Mouse (Mus musculus) layer of hippocampus, postnatal 14 days (tissue): ENCODE measurements around the gene Obp1b. TPM values are rescaled to one million over a fixed set of nuclear protein-coding genes. Genes with fewer than 3 reads are reported as not detected.
"Not testable (repeated sequence)": the region's sequence is repeated elsewhere in the genome, so short reads cannot be mapped to it uniquely, and the experiment has no call there.

ENCODE experiments used
- DNase-seq, 2 experiments: peaks; one replicate each; pipeline ENCODE4 v3.0.0; 2021 to 2022; ENCODE audit warnings: low spot score in 2 of 2, mixed read lengths in 1 of 2
- long read RNA-seq, 2 experiments: library from polyadenylated mRNA; stranded (forward); transcript quantifications; one replicate each; pipeline ENCODE4 v2.0.0; 2021
- total RNA-seq, 2 experiments: library from RNA; stranded (reverse); gene quantifications; 2 replicates each; pipeline ENCODE4 v1.2.3; 2021

The Obp1b gene
- not detected for total RNA-seq
- long read RNA-seq, experiment 1: 0 reads
- long read RNA-seq, experiment 2: 0 reads

DNA sequence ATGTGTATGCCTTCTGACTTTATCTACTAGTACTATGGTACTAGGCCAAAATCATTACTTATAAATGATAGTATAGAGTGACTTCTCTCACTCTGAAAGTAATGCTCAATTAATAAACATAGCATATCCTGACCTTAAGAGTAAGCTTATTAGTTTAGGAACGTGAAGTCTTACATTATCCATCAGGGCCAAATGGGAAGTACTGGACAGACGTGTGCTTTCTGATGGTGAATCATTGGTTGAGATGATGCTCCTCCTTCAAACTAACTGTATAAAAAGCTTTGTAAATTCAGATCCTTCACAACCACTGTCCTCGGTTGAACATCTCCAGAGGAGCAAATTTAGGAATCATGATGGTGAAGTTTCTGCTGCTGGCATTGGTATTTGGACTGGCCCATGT is at the start of gene Obp1b:
Obp1b (plus strand) TSS at position 301 of the 400 bp plus-strand sequence.
- not testable (repeated sequence) for DNase-seq

DNA sequence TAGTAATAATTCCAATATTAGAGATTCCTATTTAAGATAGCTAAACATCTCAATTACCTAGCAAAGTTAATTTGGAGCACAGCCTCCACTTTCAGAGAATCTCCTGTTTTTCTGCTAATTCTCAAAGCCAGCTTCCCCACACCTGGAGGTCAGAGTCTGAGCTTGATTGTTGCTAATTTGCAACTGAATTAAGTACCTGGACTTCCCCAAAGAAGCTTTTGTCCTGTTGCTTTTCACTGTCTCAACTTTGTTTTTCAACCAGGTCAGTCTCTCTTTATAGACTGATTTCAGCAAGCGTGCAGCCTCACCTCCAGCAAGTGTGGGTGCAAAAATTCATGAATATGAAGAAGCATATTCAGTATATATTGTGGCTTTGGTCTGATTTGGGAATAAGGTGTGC is 15.6 kb downstream of the Obp1b start:
- not testable (repeated sequence) for DNase-seq

DNA sequence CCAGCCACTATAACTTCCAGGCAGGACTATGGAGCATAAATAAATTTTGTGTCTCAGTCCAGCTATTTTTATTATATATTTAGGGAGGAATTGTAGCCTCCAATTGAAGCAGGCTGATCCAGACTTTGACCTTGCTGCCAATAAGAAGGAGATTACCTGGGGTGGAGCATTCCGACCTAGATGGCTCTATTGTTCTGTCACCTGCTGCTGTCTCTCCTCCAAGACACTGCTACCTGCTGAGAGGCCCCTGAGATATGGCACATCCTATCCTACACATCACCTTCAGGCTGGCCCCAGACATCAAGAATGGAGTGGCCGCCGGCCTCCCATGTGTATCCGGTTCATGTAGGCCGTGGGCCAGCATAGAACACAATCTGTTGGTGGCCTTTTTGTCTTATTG is 16.3 kb downstream of the Obp1b start:
- DNase-seq: no peak

Other genes starting within 250 kb of the Obp1b start
- not detected for gene Obp1a, start 95.4 kb upstream of the Obp1b start, total RNA-seq
- not detected for gene Gm5938, start 61.3 kb upstream of the Obp1b start, total RNA-seq
- not detected for gene Gm14743, start 59.1 kb downstream of the Obp1b start, total RNA-seq
- gene 4930480E11Rik, start 182.9 kb downstream of the Obp1b start, total RNA-seq: not detected